Mouse (Mus musculus) yolk sac, embryonic 10.5 days (tissue): ENCODE measurements at regions not wholly inside any gene's neighbourhood (a gene's known extent, or its start where the extent isn't known, plus 50 kb on each side); places are given as distances from the start of the nearest gene placed in this dataset.

Experiments
- DNase-seq: peaks from one replicate; pipeline ENCODE4 v3.0.0-alpha.2; 2017; ENCODE audit warnings: low spot score

- no peak for DNase-seq
These were observed 469.0 kb downstream of the Rps24 start for GRCm38 (mm10) chr14:24955891-24956410.

DNA sequence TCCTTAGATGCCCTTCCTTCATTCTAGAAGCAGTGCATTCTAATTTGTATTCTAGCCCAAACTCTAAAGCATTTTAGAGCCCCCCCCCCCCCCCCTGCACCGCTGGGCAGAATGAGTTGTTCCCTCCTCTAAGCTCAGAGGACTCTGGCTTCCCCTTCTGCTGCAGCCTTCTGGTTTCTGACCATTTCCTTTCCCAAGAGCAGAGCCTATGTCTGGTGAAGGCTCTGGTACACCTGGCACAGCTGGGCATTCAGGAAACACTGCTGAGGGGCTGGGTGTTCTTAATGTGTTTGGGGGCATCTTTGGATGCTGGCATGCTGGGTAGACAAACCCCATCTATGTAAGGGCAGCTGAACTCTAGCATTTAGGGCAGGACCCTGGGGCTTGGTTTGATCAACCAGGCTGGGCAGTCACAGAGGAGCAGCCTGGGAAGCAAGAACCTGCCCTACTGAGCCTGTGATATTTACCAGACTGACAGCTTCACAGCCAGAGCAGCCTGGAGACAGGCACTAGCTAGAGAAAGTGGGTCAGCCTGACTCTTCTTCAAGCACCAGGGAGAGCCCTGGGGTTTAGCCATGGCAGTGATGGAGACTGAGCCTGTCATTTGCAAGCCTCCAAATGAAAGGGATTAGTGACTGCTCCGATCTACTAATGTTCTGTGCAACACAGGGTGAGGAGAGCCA, 469.7 kb downstream of the Rps24 start:
- peak; percentile 36 for DNase-seq

GRCm38 (mm10) chr14:24957392-24957791, 470.5 kb downstream of the Rps24 start:
- no peak for DNase-seq

GRCm38 (mm10) chr14:24958821-24959220, 471.9 kb downstream of the Rps24 start:
- DNase-seq = no peak

DNA sequence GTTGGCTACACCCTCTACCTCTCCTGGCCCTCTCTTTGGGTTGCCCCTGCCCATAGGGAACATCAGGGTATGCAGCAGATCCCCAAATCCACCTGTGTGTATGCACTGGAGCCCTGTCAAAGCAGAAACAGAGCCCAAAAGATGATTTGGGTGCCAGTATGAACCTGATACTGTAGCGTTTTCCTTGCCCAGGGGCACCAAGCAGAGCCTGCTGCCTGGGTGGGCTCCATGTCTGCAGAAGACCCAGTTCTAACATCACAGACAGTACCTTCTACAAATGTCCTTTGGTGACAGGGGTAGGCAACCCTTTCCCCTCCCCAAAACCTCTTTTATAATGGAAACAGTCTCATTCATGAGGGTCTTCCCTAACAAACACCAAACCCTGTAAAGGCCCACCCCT, 472.5 kb downstream of the Rps24 start:
- DNase-seq = no peak

- DNase-seq = no peak
These were observed 473.2 kb downstream of the Rps24 start for GRCm38 (mm10) chr14:24960082-24960482.

DNA sequence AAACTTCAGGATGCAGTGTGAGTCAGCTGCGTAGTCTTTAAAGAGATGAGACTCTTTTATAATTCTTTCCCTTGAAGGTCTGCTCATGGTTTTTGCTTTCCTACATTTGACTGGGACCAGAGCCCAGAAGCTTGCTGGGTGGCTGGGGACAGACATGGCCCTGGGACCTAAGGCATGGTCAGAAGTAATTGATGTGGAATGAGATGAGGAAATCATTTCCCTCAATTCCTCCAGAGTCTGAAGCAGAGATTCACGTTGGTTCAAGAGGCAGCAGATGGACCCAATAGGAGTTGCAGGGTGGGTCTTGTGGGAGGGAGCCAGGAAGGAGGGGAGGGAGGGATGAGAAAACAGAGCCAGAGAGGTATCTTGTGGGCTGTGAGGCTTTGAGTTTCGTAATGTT, 473.9 kb downstream of the Rps24 start:
- DNase-seq = no peak

- no peak for DNase-seq
These were observed 474.8 kb downstream of the Rps24 start for GRCm38 (mm10) chr14:24961721-24962120.

DNA sequence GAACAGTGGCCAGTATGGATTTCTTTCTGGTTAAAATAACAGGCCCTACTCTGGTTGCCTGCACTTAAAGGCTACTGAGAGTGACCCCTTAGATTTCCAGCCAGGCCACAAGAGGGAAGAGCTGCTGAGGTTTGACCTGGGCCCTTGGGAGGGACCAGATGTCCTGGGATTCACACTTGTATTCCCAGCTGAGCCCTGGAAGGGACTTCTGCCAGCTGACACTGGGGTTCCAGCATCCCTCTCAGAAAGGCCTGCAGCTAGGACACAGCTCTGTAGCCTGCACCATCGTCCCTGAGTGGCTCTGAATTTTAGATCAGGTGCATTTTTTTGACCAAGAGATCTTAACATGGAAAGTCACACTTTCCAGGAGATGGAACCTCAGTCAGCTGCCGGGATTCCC, 482.7 kb downstream of the Rps24 start:
- no peak for DNase-seq

DNA sequence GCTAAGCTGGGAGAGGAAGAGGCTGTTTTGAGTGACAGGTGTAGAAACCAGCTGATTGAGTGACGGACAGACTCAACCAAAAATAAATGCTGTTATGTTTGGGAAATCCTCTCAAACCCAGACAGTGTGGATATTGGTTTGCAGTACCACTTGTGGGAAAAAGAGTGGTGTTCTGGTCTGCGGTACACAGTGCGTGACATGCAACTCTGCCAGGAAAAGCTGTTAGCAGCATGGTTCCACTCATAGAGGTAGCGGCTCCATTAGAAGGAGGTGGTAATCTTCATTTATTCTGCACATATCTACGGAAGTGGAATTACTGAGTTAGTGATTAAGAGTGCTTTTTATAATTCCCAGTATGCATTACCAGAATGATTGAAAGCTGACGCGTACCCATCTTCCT, 485.4 kb downstream of the Rps24 start:
- DNase-seq = no peak

DNA sequence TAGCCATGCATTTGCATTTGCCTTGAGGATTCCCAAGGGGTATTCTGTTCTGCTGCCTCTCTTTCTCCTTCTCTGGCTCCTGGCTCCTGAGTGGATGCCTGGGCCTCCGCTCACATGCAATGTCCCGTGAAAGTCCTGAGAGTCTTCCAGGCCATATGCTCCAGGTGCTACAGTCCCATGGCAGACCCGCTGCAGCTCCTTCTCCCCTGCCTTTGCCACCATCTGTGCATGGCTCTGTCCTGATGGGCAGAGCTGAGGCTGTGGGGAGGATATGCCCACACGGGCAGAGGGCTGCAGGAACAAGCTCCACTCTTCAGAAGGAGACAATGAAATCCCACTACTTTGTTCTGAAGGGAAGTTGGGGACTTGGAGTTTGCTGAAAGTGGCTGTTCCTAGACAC, 485.9 kb upstream of the Zmiz1 start:
- DNase-seq = no peak

- DNase-seq = no peak
These were observed 485.4 kb upstream of the Zmiz1 start for GRCm38 (mm10) chr14:24973591-24973990.

- DNase-seq = no peak
These were observed 476.5 kb upstream of the Zmiz1 start for GRCm38 (mm10) chr14:24982489-24982888.

DNA sequence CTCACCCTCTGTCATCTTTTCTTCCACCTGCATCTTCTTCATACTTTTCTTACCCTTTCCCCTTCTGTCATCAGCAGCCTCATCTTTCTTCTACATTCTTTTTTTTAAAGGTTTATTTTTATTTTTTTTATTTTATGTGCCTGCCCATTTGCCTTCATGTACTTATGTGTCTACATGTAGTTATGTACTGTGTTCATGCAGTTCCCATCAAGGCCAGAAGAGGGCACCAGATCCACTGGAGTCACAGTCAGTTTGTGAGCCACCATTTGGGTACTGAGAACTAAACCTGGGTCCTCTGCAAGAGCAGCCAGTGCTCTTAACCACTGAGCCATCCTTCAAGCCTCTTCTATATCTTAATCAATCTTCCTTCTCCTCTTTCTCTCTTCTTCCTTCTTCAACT, 475.7 kb upstream of the Zmiz1 start:
- no peak for DNase-seq

DNA sequence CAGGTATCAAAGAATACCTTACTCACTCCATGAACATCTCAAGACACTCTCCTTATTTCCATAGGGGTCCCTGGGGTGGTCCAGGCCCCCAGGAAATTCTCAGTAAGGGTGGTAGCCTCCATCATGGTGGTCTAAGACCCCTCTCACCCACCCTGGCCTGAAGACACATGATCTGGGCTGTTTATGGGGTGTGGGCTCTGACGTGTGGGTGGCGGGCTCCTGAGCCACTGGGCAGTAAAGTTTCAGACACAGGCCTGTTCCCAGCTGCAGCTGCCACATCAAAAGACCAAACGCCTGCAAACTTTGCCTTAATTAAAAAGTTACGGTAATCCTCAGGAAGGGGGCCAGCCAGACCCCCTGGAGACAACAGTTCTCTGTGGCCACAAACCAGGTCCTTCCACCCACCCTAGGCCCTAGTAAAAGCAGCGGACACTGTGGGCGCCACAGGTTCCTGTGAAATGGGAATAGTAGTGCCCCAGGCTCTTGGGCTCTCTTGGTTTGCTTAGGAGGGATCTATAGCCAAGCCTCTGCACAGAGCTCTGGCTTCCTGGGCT, 473.1 kb upstream of the Zmiz1 start:
- DNase-seq = no peak

GRCm38 (mm10) chr14:24986404-24986803, 472.6 kb upstream of the Zmiz1 start:
- DNase-seq = no peak

DNA sequence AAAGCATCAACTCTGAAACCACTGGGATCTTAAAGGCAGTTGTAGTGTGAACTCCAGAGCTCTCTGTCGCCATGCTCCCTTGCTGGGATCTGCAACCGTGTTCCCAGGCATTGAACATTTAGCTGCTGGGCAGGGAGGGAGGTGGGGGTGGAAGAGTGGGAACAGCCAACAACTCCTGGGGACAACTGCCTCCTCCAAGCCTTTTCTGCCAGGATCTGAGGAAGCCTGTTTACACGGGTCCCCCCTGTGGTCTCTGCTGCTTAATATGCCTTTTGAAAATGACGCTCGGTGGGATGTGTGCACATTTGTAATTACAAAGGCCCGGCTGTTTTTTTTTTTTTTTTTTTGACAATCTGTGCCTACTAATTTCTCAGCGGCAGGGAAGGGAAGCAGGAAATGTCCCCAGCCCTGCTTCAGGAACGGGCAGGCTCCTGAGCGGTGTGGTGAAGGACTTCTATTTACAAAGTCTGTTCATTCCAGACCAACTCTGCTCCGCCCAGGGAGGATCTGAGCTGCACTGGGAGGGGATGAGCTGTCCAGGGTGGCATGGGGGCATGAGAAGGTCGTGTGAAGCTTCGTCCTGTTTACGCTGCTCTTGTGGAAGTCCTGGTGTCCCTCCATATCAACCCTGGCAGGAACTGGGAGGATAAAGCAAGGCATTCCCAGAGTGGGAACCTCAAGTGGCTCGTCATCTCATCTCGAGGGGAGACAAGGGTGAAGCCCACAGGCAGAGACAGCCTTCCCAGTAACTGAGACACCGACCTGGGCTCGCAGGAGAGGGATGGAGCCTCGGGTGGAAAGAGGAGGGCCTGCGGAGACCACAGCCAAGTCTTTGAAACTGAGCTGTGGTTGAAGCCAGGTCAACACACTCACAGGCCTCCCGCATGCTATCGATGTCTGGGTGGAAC, 465.0 kb upstream of the Zmiz1 start:
- DNase-seq = peak; percentile 47

DNA sequence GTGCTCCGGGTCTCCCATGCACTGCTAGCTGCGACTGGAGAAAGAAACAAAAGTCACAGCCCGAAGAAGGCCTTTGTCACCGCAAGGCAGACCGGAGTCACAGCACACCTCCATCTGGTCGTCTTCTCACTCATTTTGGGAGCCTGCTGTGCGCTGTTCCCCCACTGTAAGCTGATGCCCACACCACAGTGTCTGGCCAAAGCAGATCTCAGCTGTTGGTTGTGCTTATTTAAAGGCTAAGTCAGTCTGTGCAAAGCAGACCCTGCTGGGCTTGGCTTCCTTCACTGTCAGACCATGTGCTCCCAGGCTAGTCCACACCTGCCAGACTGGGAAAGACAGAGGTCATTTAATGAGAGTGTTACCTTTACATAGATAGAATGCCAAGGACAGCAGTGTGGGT, 463.8 kb upstream of the Zmiz1 start:
- DNase-seq = no peak

DNA sequence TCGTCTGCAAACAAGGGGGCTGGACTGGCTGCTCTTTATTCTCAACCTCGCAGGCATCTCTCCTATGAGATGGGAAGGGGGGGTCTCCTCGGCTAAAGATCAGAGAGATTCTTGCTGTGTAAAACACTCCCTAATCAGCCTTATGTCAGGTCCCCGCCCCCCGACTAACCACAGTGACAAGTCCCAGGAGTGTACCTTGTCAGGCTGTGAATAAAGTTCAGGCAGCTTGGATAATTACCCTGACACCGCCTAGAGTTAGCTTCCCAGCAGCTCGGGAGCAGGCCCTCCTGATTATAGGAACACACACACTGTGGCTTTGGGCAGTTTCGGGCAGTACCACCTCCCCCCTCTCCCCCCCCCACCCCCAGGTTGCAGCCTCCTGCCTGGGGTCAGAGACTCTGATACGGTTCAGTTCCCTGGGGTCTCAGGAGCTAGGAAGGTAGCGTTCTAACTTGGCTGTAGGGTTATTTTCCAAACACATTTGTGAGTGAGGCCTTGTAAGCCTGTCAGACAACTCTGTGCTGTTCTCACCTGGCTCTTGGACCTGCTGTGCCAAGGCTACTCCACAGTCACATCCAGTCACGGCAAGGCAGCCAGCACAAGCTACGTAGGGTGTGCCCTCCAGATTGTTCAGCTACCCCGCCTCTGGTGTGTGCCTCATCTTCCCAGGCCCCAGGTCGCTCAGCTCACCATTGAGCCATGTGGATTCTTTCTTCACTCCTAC, 461.0 kb upstream of the Zmiz1 start:
- peak; percentile 52 for DNase-seq

DNA sequence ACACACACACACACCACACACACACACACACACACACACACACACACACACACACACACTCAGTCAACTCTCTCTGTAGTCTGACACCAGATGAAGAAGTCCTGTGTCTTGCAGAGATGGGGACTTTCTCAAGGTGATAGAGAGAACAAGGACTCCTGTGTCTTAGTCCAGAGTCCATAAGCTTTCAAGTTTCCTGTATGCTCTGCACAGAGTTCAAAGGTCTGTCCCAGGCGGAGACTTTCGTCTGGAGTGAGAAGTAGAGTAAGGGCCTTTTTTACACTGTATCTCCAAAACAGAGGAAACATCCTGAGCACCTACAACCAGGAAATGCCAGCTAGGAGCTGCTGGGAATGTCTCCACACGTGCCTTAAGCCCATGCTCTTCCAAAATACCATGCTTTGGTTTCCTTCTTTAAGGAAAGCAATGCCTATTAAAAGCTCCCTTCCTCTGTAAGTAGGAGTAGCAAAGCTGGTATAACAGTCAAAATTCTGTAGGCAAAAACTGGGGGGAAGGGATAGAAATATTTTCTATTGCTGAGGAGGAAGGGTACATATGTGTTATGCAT, 459.9 kb upstream of the Zmiz1 start:
- DNase-seq = peak; percentile 37

- DNase-seq = no peak
These were observed 453.6 kb upstream of the Zmiz1 start for GRCm38 (mm10) chr14:25005241-25005946.
